Mouse (Mus musculus): ENCODE measurements around the gene Pknox1. TPM values are rescaled to one million over a fixed set of nuclear protein-coding genes. Genes with fewer than 3 reads are reported as not detected.
"Not testable (repeated sequence)": the region's sequence is repeated elsewhere in the genome, so short reads cannot be mapped to it uniquely, and the experiment has no call there.

The Pknox1 gene
- total RNA-seq, 2 experiments from 2014 or later, result 16.4 to 17.5 TPM

- no peak for DNase-seq (ENCODE audit: low spot score in 2 of 2)
These were observed 30.1 kb downstream of the Pknox1 start for GRCm38 (mm10) chr17:31594590-31594989.

DNA sequence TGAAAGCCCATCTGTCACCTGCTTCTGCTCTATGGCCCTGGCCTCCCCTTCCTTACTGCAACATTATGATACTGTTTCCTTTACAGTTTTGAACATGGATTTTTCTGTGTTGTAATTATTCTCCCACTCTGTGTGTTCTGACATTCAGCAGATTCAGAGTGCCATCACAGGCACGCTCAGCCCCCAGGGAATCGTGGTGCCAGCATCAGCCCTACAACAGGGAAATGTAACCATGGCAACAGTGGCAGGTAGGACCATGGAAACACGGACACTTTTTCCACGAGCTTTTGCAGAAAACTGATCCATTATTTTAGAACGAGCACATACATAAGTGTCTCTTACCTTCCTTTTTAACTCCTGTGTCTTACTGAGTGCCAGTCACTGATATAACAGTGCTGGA, 30.5 kb downstream of the Pknox1 start:
- DNase-seq (ENCODE audit: low spot score in 2 of 2), result peak in 1 of 2 experiments; percentile 34

DNA sequence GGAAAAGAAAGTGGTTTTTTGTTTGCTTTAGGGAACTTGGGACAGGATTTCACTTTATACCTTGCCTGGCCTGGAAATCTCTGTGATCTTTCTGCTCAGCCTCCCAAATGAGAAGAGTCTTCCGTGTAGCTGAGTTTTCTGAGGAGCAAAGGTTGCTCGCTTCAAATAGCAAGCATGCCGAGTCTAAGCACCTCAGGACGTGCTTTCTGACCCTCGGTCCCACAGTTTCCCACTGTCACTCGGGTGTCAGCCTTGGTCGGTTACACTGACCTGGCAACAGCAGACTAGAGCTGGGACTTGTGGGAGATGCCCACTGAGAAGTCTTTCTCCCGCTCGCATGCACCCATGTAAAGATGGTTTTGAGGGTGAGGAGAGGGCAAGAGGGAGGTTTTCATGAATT, 33.4 kb downstream of the Pknox1 start:
- no peak for DNase-seq (ENCODE audit: low spot score in 2 of 2)

- DNase-seq (ENCODE audit: low spot score in 2 of 2), result no peak
These were observed 34.1 kb downstream of the Pknox1 start for GRCm38 (mm10) chr17:31598593-31598992.

GRCm38 (mm10) chr17:31606424-31606823, 41.9 kb downstream of the Pknox1 start:
- DNase-seq (ENCODE audit: low spot score in 2 of 2), result peak in 1 of 2 experiments; percentile 36

- DNase-seq (ENCODE audit: low spot score in 2 of 2), result no peak
These were observed 42.9 kb downstream of the Pknox1 start for GRCm38 (mm10) chr17:31607256-31607951.

DNA sequence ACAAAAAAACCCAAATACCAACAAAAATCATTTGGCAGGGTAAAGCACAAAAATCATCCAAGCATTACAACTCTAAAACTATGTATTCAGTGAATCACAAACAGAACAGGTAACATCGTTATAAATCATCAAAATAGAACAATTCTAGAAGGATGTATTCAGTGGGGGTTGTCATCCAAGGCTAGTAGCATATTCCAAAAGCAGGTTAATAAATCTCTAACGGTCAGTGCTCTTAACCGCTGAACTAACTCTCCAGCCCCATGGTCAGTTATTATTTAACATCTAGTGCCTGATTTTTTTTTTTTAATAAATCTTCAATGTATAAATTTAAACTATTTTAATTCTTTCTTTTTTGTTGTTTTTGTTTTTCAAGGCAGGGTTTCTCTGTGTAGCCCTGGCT, 44.6 kb downstream of the Pknox1 start:
- not testable (repeated sequence) for DNase-seq (ENCODE audit: low spot score in 2 of 2)

GRCm38 (mm10) chr17:31609895-31610294, 45.4 kb downstream of the Pknox1 start:
- no peak for DNase-seq (ENCODE audit: low spot score in 2 of 2)

DNA sequence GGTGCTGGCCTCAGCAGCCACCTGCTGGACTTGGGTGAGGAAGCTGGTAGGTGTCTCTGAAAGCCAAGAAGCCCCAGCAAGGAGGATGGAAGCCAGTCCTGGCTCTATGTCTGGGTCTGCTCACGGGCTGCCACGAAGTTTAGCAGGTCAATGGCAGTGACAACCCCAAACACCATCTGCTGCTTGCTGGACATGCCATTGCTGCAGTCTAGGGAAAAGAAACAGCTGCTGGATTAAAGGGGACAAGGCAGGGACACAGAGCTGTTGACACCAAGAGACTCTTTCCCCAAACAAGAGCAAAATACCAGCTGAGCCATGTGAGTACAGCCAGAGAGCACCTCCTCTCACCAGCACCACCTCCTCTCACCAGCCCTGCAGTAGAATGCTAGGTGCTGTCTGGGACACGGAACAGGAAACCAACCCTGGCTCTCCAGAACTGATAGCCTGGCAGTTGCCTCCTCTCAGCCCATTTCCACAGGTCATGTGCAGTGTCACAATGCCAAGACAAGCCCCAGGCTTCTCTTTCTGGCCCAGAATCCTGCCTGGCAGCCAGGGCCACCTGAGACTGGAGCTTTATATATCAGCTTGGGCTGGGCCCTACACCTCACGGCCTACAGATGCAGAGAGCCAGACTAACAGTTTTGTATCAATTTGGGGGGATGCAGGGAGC, 48.7 kb downstream of the Pknox1 start:
- no peak for DNase-seq (ENCODE audit: low spot score in 2 of 2)

- DNase-seq (ENCODE audit: low spot score in 2 of 2), result no peak
These were observed 58.6 kb downstream of the Pknox1 start for GRCm38 (mm10) chr17:31623101-31623500.

DNA sequence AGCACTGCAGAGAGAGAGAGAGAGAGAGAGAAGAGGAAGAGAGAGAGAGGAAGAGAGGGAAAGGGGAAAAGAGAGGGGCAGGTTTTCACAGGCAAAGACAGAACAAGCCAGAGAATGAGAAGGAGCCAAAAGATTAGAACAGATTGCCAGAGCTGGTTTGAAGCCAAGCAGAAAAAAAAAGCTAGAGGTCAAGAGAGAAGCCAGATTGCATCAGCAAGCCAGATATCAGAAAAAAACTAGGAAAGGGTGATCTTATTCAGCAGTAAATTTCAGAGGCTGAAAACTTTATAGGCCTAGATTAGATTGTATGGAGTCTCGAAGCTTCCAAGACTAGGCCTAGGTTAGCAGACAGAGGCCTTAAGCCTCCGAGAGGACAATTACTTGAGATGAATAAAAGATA, 63.4 kb downstream of the Pknox1 start:
- DNase-seq (ENCODE audit: low spot score in 2 of 2), result no peak

GRCm38 (mm10) chr17:31631081-31631800, 66.7 kb downstream of the Pknox1 start:
- no peak for DNase-seq (ENCODE audit: low spot score in 2 of 2)

DNA sequence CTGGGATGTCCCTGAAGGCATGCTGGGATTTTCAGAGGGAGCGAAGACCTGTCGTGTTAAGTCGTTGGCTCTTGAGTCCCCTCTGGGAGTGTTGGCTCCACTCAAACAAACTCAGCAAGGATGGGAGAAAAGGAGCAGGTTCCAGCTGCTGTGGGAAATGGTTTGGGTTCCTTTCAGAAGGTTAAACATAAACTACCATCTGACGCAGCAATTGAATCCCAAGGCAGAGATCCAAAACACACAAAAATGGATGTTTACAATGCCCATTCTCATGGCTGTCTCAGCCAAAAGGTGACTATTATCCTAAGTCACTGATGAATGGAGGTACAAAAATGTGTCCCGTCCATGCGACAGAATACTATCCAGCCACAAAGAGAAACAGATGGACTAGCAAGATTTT, 68.5 kb downstream of the Pknox1 start:
- no peak for DNase-seq (ENCODE audit: low spot score in 2 of 2)

GRCm38 (mm10) chr17:31634896-31635295, 70.4 kb downstream of the Pknox1 start:
- no peak for DNase-seq (ENCODE audit: low spot score in 2 of 2)

DNA sequence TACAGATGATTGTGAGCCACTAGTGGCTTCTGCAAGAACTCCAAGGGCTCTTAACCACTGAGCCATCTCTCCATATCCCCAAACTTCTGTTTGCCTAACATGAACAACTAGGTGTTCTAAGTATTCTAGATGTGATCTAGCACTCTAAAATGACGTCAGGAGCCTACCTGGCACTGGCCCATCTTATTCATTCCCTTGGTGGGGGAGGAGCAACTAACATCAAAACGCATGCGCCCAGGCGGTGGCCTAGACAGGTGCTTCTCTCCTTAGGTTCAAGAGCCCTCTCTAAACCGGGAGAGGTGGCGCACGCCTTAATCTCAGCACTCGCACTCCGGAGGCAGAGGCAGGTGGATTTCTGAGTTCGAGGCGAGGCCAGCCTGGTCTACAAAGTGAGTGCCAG, 71.2 kb downstream of the Pknox1 start:
- DNase-seq (ENCODE audit: low spot score in 2 of 2), result no peak

DNA sequence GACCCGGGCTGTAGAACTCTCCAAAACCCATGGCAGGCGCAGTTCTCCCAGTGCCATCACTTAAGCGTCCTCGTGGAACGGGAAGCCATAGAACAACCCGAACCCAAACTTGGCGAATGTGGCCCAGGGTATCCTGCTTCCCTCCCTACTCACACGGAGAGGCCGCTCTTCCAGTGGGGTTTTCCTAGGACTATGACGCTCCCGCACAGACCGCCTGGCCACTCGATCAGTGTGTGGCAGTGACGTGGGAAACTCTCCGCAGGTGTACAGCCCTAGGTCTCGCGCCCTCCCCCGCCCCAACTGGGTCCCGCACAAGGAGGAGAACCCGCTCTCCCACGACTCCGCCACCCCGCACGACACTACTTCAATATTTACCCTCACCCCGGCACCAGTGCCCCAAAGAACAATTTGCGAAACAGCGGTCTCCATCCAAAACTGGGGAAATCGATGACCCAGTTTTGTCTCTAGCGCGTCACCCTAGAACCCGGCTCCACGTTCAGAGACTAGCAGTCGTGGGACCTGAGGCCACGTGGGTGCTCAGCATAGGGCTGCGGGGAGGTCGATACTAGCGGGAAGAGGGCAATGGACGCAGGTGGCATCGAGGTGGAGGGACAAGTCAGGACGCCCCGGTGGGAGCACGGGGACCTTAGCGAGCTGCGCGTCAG, 71.9 kb downstream of the Pknox1 start:
- DNase-seq (ENCODE audit: low spot score in 2 of 2), result peak in 1 of 2 experiments; percentile 35

- DNase-seq (ENCODE audit: low spot score in 2 of 2), result peak; percentile 74 to 83
These were observed 72.6 kb downstream of the Pknox1 start, which contains the start of gene Cbs for GRCm38 (mm10) chr17:31636942-31637811. TSS of gene Cbs (minus strand) at chr17:31637238.

DNA sequence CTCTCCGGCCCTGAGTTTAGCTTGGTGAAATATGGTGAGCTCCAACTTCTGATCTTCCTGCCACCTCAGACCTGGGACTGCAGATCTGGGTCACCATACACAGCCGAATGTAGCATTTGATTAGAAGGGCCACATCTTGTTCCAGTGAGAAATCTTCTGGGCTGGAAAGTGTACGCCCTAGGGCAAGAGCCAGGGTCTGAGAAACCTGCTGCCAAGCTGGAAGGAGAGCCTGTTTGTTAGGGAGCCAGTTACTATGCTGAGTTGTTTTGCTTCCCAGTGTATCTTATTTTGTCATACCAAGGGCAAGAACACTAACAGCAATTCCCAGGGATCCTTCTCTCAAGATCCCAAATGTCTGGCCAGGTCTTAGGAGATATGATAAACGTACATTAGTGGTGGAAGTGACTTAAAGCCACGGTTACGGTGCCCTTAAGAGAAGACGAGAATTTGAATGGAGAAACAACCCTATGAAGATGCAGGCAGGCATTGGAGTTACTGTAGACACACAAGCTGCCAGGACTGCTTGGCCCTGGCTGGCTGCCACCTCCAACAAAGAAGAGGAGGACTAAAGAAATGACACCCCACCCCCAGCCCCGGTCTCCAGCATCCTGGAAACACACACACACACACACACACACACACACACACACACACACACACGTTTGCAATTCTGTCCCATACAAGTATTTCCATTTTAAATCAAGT, 73.5 kb downstream of the Pknox1 start:
- peak; percentile 67 to 75 for DNase-seq (ENCODE audit: low spot score in 2 of 2)

- peak in 1 of 2 experiments; percentile 49 for DNase-seq (ENCODE audit: low spot score in 2 of 2)
These were observed 75.1 kb downstream of the Pknox1 start for GRCm38 (mm10) chr17:31639651-31640050.

- no peak for DNase-seq (ENCODE audit: low spot score in 2 of 2)
These were observed 77.8 kb downstream of the Pknox1 start for GRCm38 (mm10) chr17:31642331-31642730.

All from layer of hippocampus, postnatal 10 days (tissue).